Mouse (Mus musculus): ENCODE measurements at regions not wholly inside any gene's neighbourhood (a gene's known extent, or its start where the extent isn't known, plus 50 kb on each side); places are given as distances from the start of the nearest gene placed in this dataset.

DNA sequence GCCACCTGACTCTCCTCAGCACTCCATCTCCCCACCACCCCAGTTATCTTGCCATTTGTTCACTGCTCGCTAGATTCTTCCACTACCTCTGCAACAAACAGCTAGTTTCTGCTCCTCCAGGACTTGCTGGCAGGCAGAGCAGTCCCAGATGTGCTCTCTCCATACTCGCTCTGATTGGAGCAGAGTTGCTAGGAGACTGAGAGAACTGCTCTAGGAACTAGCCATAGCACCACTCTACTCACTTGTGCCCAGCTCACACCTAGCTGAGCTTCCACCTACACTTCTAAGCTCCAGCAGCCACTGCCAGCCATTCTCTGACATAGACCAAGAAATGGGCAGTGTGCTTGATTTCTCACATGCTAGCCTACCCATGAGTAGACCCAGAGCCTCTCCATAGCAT, 230.6 kb upstream of the Sema3a start:
- TF ChIP-seq CTCF (IDR thresholded peaks at IDR 0.05) (no peak), EP300 (IDR thresholded peaks at IDR 0.05; ENCODE audit: insufficient read depth, low read depth, low read length) (no peak)

Data from heart, adult 2 months (tissue).